Mouse (Mus musculus) cerebellum, adult 2 months (tissue): ENCODE data around the gene Nnat.

Experiments
- CTCF ChIP-seq: fragments of 200-500 bp; IDR thresholded peaks from 2 replicates; pipeline ENCODE4 v1.5.1; 2011; ENCODE audit warnings: low read depth, mild to moderate bottlenecking, control low read depth, low read length, moderate library complexity, borderline replicate concordance; ENCODE audit not compliant: insufficient read depth
- POLR2A ChIP-seq: fragments of 200-500 bp; IDR thresholded peaks from 2 replicates; pipeline ENCODE4 v1.6.1; 2011; ENCODE audit warnings: low read length, control low read depth, borderline replicate concordance; ENCODE audit not compliant: insufficient read depth

DNA sequence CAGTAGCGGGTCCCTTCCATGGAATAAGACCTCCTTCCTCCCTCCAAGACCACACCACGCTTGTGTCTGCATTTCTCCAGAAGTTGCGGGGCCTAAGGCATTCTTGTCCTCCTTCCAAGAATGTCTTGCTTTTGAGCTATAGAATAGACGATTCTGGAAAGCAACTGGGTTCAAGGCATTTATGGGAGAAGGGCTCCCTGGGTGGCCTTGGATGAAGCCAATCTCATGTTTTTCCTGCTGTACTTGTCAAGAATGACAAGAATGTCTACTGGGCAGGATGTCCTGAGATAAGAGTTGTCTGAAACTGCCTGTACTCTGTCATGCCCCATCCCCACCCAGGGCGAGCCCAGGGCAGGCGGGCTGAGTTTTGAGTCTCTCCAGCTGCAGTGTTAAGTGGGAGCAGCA, 41.6 kb downstream of the Nnat start:
- no peak for TF ChIP-seq CTCF
- TF ChIP-seq POLR2A: no peak
